Mouse (Mus musculus) right cerebral cortex, postnatal 10 days (tissue): ENCODE measurements around the gene Cdc45.
"Not testable (repeated sequence)": the region's sequence is repeated elsewhere in the genome, so short reads cannot be mapped to it uniquely, and the experiment has no call there.

Experiments
- DNase-seq, 2 experiments: peaks; one replicate each; pipeline ENCODE4 v3.0.0; 2021; ENCODE audit warnings: low spot score in 2 of 2

Gene Cdc45

DNA sequence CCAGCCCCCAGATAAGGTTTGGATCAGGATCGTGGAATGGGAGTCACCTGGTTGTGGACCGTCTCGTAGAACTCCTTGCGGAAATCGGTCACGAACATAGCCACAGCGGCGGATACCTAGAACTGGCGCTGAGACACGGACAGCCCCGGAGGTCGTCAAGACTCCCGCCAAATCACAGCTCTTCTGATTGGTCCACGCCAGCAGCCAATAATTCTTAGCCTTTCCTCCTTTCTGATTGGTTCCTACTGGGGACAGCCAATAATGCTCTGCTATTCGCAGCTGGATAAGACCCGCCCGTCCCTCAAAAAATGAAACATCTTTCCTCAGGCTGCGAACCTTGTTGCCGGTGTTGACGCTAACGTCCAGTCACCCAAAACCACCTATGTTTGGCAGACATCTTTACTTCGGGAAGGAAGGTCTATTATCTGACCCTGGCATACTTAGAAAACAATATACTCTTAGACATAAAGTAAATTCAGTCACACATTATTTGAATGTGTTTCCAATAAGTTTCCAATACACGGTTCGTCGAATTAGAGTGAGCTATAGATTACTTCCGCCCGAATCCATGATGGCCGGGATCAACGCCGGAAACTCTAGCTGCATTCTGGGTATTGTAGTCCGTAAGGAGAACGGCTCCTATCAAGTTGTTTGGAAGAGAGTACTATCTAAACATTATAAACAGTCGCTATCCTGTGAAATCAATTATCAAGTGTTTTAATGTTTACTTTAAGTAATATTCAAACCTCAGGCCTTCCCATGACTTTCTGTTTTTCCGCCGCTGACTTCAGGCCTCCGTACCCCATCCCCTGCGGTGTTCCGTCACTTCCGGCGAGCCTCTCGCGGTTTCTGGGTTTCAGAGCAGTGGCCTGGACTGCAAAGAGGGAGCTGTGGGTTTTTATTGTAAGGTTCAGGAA lies at the start of gene Cdc45, which contains the start of gene Ufd1:
Cdc45 (minus strand) TSS at position 520 of the 917 bp plus-strand sequence.
Ufd1 (plus strand) TSS at position 312 of the 917 bp plus-strand sequence.
- DNase-seq, result peak; percentile 91 to 96

DNA sequence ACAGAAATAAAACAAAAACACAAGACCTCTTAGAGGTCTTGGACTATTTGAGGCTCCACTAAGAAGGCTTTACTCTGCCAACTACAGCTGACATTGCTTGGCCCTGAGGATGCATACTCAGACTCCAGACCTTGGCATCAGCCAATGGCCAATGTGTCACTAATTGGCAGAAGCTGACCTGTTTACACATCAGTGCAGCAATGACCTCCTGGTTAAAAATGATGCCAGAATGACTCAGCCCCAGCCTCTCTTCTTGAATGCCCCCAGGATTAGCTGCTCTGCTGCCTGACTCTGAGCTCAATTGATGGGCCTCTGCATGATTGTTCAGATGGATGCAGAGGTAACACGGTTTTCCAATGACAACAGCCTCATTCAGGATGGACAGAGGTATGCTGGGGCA lies 48.4 kb upstream of the Cdc45 start:
- DNase-seq, result no peak

DNA sequence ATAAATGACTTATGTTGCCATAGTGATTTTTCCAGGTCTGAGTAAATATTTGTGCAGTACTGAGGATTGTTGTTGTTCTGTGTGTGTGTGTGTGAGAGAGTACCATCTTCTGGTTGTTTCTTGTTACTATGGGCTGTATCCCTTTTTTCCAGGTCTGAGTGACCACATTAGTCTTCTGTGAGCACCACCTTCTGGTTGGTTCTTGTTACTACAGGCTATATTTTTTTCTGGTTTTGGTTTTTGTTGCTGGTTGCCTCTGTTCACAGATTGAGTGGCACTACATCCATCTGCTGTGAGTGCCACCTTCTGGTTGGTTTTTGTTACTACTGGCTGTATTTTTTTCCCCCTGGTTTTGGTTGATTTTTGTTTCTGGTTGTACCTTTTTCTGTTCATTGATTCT lies 46.8 kb upstream of the Cdc45 start:
- DNase-seq, result no peak

DNA sequence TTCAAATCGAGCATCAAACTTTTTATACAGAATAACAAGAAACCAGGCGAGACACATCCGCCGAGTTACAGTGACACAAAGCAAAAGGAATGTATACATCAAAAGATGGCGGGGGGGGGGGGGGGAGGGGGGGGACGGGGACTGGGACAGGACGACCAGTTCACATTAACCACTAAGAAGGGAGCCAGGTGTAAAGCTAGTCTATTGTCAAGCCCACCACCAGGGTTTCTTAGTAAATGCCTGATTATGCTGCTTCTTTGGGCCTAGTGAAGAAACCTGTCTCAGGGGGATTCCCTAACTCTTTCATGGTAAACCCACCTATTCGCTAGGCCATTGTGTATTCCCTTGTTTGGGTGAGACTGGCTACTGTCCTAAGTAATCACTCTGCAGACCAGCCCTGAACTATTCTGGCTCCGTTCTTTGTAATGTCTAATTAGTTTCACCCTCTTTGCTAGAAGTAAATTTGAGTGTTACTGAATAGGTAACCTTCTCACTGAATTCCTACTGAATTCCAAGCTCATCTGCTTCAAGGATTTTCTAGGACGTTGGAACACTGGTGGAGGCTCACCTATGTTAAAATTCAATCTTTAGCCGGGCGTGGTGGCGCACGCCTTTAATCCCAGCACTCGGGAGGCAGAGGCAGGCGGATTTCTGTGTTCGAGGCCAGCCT lies 37.9 kb upstream of the Cdc45 start:
- not testable (repeated sequence) for DNase-seq

DNA sequence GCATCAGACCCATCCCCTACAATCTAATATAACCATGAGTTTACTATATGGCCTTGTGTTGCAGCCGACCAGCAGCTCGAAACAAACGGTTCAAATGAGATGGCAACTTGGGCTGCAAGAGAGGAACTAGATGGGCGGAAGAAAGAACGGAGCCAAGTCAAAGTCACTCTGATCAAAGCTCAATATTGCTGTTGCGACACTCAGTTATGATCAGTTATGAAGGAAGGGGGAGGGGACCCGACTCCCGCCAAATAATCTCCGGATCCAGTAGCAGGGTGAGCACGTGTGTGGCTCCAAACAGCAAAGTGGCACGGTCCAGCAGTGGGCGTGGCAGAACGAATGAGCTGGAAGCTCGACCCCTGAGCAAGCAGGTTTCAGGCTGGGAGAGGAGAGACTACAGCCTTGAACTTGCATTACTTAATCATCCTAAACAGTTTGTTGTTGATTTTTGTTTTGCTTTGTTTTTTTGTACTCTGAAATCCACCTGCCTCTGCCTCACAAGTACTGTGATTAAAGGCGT lies 34.6 kb upstream of the Cdc45 start:
- no peak for DNase-seq

DNA sequence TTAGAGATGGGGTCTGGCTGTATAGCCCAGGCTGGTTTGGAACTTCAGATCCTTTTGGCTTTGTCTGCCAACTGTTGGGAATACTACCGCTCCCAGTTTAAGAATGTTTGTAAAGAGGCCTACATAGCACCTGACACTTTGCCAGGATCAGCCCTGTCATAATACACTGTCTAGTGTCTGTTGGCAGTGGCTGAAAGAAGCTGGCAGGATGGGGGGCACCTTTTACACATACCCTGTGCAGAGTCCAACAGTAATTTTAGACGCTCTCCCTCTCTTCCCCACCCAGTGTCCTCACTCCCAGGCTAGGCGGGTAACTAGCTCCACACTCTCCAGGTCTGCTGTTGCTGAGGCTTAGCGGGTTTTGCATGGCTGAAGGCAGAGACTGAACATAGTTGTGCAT lies 26.6 kb upstream of the Cdc45 start:
- DNase-seq, result no peak

DNA sequence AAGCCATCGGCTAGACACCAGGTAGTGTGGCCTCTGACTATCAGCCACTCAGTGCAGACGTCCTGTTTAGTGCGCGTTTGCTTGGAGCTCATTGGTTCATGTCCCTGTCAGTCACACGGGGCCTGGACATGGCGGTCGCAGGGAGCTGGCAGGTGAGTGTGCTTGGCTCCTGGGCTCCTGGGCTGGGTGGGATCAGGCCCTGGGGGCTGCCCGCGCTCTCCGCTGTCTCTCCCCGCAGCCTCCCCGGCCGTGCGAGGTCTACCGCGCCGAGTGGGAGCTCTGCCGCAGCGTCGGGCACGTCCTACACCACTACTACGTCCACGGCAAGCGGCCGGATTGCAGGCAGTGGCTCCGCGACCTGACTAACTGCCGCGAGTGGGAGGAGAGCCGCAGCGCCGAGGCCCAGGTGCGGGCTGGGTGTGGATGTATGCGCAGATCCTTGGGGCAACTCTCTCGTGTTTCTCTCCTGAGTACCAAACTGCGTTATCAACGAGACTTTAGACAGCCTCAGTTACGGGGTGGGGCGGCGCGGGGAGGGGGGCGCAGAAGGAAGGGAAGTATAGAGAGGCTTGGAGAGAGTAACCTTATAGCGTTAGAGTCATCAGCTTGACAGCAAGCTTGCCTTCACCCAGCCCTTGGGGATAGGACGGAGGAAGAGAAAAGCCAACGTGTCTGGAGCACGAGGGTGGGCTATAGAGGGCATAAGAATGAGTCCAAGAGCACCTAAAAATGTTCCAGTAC lies 24.9 kb upstream of the Cdc45 start, which contains the start of the genes 2510002D24Rik and Gm28539:
2510002D24Rik (plus strand) TSS at position 111 of the 741 bp plus-strand sequence.
Gm28539 (plus strand) TSS at position 117 of the 741 bp plus-strand sequence.
- peak; percentile 96 to 97 for DNase-seq

DNA sequence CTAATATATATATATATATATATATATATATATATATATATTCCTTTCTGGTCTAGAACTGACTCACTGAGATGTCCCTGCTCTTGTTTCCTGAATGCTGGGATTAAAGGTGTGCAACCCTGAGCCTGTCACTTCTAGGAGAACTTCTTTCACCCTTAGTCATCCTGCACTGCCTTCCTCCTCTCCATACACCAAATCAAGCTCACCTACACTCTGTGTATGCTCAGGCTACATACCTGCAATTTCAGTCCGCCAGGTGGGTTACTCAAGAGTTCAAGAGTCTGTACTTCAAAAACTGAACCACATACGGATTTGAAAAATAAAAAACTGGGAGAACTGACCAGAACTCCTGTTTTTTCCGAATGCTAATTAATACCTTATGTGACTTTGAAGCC lies 24.3 kb upstream of the Cdc45 start:
- DNase-seq, result no peak

DNA sequence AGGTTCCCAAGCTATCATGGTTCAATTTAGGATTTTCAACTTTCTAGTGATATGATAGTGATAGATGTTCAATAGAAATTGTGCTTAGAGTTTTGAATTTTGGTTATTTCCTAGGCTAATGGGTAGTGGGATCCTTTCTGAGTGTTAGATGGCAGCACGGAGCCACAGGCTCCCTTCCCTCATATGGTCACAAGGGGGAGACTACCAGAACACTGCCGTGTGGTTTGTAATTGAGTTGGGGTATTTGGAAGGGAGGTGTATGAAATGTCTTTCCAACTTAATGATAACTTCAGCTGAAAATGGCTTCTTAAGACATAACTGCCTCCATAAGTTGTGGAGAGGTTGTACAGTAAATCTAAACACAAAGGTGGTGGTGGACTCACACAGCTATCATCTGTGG lies 21.7 kb upstream of the Cdc45 start:
- no peak for DNase-seq

DNA sequence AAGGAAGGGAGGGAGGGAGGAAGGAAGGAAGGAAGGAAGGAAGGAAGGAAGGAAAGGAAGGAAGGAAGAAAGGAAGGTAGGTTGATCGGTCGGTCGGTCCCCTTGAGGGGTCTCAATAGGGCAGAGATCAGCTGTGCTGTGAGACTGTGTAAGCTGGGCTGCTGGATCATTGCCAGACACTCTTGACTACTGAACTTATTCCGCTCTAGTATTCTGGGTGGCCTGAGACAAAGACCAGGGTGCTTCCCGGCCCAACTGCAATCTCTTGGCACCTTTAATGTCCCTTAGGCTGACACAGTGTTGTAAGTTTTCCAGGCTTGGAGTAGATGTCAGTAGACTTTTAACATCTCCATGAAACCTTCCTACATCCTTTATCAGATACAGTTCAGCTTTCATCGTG lies 17.3 kb upstream of the Cdc45 start:
- DNase-seq, result no peak

DNA sequence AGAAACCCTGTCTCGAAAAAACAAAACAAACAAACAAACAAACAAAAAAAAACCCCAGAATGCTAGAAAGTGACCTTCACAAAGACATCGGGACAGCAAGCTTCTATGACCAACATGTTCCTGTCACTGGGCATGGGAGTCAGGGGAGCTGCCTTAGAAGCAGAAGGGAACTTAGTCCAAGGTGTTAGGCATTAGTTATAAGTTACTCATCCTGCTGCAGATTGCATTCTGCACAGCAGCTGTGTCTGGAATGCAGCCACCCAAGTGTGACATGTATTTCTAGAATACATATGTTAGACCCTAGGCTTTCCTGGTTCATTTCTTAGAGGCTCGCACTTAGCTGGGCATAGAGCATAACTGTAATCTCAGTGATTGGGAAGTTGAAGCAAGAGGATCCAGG lies 16.8 kb upstream of the Cdc45 start:
- DNase-seq, result no peak

DNA sequence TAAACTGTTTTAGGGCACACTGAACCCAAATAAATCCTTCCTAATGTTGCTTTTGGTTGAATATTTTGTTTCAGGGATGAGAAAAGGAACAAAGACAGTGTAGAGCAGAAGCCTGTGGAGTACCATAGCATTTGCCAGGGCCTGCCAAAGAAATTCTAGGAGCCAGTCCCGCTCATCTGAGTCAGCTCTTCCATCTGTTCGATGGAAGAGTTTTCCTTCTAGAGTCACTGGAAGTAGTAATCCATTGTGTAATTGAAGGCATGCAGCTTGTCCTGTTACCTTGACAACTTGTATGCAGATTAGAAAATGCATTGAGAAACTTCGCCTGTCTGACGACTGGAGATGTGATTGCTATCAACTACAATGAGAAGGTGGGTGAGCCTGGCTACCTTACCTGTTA lies 11.1 kb upstream of the Cdc45 start:
- no peak for DNase-seq

DNA sequence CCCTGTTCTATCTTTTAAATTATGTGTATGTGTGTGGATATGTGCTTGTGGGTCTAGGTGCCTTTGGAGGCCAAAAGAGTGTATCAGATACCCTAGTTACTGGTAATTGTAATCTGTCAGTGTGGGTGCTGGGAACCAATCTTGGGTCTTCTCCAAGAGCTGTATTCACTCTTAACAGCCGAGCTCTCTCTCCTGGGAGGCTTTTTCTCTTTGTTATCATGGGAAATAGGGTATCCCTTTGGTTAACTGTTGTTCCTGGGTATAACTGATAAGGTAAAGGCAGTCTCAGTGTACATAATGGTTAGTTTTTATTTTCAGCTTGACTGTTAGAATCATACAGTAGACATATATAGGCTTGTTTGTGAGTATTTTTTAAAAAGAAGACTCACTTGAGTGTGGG lies 10.6 kb upstream of the Cdc45 start:
- DNase-seq, result no peak

DNA sequence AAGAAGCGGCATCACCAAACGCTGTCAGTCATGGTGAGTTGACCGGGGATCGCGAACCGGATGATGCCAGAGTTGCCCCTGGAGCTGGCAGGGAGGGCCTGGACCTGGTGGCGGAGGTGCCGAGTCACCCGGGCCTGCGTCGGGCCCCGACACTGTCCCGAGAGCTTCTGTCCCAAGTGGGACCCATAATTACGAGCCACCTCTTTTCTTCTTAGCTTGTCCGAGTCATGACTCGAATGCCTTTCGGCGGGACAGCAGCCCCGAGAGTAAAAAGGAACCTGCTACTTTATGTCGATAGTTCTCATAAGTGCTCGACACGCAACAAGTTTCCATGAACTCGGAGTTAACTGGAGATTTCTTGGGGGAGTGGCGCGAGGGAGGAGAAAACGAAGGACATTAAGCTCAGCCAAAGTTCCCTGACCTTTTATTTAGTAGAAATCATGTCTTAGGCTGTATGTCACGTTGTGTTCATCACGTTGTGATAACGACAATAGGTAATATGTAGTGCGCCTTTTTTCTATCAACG lies 661 bp upstream of the Cdc45 start:
- DNase-seq, result no peak

DNA sequence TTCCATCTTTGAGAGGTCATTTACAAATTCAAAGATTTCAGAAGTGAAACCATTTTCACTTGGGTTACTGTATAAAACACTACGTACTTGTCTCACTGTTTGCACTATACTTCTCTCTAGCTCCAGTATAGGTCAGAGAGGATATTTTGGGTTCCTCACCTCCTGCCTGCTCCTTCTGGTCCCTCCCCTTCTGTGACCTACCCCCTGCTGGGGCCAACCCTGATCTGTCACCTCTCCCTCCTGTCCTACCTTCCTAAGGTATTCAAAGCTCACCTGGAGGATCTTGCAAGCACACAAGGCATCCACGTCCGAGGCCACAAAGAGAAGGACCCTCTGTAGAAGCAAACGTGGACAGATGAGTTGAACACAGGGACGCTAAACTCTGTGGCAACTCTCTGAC lies 755 bp downstream of the Cdc45 start:
- no peak for DNase-seq

DNA sequence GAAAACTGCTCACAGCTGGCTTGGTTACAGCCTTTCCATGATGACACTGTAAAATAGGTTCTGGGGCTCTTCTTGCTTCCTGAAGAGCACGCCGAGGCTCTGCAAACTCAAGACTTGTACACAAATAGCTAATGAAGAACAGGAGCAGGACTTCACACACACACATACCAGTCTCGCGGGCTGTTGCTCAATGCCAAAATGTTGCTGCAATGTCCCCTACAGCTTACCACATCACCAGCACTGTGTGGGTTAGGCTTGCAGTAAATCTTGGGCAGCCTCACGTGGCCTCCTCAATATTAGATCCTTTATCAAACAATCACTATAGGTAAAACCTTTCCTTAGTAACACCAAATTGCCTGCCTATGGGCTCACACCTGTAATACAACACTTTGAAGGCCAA lies 2.8 kb downstream of the Cdc45 start:
- DNase-seq, result no peak

DNA sequence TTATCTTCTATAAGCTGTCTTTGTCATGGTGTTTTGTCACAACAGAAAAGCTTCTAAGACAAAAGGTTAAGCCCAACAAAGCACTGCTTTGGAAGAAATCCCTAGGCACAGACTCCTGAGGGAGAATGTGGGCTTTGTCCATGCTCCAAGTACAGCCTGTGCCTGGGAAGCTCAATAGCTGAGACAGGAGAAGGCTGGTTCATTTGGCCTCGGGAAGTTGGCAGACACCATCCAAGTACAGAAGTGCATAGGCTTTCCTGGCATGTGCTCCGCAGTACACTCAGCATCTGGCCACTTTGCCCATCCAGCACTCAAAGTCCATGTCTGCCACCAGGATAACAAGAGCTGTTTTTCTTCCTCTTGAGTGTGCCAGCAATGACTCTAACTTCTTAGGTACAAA lies 6.0 kb downstream of the Cdc45 start:
- no peak for DNase-seq

DNA sequence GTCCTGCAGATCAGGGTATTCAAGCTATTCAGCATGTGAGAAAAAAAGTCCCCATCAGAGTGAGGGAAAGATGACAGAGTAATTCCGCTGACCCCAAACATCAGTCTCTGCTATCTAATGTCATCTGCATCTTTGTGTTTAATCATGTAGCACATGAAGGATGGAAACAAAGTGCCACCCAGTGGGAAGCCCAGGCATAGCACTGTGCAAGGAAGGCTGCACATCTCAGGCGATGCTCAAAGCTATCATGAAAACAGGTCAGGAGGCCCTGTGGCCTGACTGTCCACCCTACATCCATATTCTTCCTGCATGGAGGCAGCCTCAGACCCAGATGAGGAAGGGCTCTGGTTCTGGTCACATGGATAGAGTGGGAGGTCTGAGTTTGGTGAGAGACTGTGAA lies 12.9 kb downstream of the Cdc45 start:
- DNase-seq, result peak; percentile 80 to 85

DNA sequence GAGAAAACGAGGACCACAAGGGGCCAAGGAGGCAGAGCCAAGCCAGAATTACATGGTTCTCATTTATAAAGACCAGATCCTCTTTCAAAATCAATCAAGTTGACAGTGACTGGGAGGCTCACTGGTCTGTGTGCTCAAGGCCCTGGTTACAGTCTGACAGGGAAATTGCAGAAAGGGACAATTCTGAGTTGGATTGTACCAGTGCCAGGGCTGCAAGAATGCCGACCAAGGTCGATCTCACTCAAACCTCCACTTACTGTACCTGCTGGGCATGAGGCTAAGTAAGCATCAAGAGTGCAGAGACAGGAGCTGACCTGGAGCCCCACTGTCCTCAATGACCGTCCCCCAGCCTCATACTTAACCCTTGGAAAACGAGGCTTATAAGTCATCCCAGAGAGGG lies 13.6 kb downstream of the Cdc45 start:
- no peak for DNase-seq

DNA sequence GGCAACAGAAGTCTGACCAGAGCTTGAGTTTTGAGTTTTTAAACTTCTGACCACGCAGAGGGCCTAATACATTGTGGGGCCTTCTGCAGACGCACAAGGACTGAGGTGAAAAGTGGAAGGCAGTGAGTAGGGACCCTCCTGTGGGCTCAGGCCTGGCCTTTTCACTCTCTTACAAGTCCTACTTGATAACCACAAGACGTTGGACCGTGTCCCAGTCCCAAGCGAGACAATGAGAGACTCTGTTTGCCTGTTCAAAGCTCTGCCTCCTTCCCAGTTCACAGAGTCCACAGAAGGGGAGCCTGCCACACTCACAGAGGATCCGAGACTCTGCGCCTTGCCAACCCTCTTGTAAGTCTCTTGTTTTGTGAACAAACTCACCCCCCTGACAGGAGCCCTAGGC lies 15.1 kb downstream of the Cdc45 start:
- DNase-seq, result peak in 1 of 2 experiments; percentile 49

DNA sequence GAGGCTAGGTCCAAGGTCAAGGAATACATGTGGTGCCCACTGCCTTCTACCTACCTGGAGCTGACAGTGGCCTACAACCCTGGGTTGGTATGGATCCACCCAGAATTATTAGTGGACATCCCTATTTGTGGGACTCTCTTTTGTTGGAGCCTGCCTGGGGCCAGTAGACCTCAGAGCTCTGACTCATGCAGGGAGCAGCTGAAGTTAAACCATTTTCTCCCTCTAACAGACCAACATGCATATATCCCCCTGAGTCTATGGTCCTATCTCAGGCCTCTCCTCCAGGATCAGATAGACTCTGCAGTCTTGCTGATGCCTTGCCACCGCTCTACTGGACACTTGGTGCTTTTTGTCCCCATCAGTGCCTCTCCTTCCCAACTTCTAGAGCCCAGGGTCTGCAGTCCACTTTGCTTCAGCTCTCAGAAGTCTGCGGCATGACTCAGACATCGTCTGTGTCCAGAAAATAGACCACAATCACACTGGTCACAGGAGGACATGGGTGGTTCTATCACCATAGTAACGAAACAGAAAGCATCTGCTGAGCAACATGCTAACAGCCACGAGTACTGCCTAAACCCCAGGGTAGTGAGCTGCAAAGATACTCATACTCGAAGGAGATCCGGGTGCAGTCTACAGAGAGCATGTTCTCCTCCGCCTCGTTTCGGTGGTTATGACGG lies 16.4 kb downstream of the Cdc45 start:
- DNase-seq, result peak in 1 of 2 experiments; percentile 64
